Comparison of ENCODE assay signal across 22 mouse cellular contexts in the genomic region with DNA sequence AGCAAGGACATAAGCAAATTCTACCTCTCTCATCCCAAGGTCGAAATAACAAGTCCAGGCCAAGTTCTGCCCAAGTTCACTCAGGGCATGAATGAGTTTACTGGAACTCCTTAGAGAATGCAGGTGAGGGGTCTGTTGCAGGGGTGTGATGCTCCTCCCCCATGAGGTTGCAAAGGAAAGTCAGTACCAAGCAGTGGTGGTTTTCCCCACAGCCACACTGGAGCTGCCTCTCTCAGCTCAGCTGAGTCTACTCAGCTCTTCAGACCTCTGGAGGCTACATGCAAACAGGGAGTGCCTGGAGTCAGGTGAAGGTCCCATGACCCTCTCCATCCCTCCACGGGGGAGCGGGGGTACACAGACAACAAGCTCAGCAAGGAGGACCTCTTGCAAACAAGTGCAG.
DNase-seq lines count a peak whose midpoint lies in the region; ATAC-seq lines count a peak whose summit lies in the region.
"Had no signal": no experiment of that assay in that cellular context is flagged by ENCODE, and none has a peak within 500 bp of the region (broad histone marks: within the 10 kb centered on the region; RNA-seq: fewer than 3 reads in every experiment).

No protein-coding gene starts in this region.

- no peak overlapping the region for H3K4me3 ChIP-seq in intestine, embryonic 14.5 days (ENCODE audit: low read depth, low read length)
- H3K4me3 ChIP-seq in intestine, embryonic 16.5 days (ENCODE audit: low read length) = no peak overlapping the region
- no peak overlapping the region for H3K4me3 ChIP-seq in forebrain, embryonic 12.5 days (replicated peaks)
- no peak overlapping the region for H3K4me3 ChIP-seq in hindbrain, embryonic 15.5 days
- H3K4me3 ChIP-seq: heart, adult 2 months; heart, embryonic 15.5 days; limb, embryonic 15.5 days; myocyte; stomach, embryonic 15.5 days had no signal

- DNase-seq in intestine, embryonic 14.5 days (ENCODE audit: low spot score) = no peak
- DNase-seq in ES-CJ7 (ENCODE audit: low read depth, low spot score) = peak; percentile 22
- DNase-seq in natural killer cell, adult 2 months (ENCODE audit: low spot score in 2 of 2) = no peak
- no peak for DNase-seq in cerebellum, adult 9-10 months
- DNase-seq: adrenal gland, adult 2 months; cerebellum, adult 11 months; gastrocnemius, postnatal 10 days; heart, adult 2 months; kidney, adult 2 months; kidney, postnatal 25 days; lung, postnatal 14 days; thymus, adult 2 months had no signal

- H3K36me3 ChIP-seq in intestine, embryonic 14.5 days (ENCODE audit: control insufficient read depth, insufficient read depth, low read length) = peaks cover 45% of the 10 kb centered on the region
- H3K36me3 ChIP-seq in intestine, embryonic 16.5 days (ENCODE audit: control insufficient read depth, insufficient read depth, low read length) = peaks cover 15% of the 10 kb centered on the region
- peaks cover 20% of the 10 kb centered on the region for H3K36me3 ChIP-seq in forebrain, embryonic 12.5 days (replicated peaks)
- H3K36me3 ChIP-seq in hindbrain, embryonic 15.5 days = no peaks in the 10 kb centered on the region
- H3K36me3 ChIP-seq: G1E had no signal

- H3K9ac ChIP-seq in intestine, embryonic 14.5 days (ENCODE audit: low read length) = peak overlapping the region; percentile 6; the same call in 1 of the 2 replicates
- H3K9ac ChIP-seq in intestine, embryonic 16.5 days (ENCODE audit: low read depth, low read length) = no peak overlapping the region
- no peak overlapping the region for H3K9ac ChIP-seq in forebrain, embryonic 12.5 days
- H3K9ac ChIP-seq in hindbrain, embryonic 15.5 days = no peak overlapping the region
- H3K9ac ChIP-seq: heart, embryonic 15.5 days; limb, embryonic 15.5 days; stomach, embryonic 15.5 days had no signal

- 79% methylated on average over 3 of the region's 3 CpGs for WGBS in intestine, embryonic 14.5 days
- 73% methylated on average over 3 of the region's 3 CpGs for WGBS in intestine, embryonic 16.5 days
- 84% methylated on average over 3 of the region's 3 CpGs for WGBS in forebrain, embryonic 12.5 days
- WGBS in hindbrain, embryonic 15.5 days = 87% methylated on average over 3 of the region's 3 CpGs

- H3K4me1 ChIP-seq in intestine, embryonic 14.5 days (replicated peaks; ENCODE audit: control insufficient read depth, insufficient read depth, low read length) = no peaks in the 10 kb centered on the region
- H3K4me1 ChIP-seq in intestine, embryonic 16.5 days (ENCODE audit: control insufficient read depth, insufficient read depth, low read length) = no peaks in the 10 kb centered on the region
- H3K4me1 ChIP-seq in forebrain, embryonic 12.5 days = peaks cover 38% of the 10 kb centered on the region
- peaks cover 26% of the 10 kb centered on the region for H3K4me1 ChIP-seq in hindbrain, embryonic 15.5 days (replicated peaks)
- H3K4me1 ChIP-seq: stomach, embryonic 15.5 days had no signal

- H3K27me3 ChIP-seq in intestine, embryonic 14.5 days (replicated peaks; ENCODE audit: control insufficient read depth, insufficient read depth, low read length) = no peaks in the 10 kb centered on the region
- H3K27me3 ChIP-seq in intestine, embryonic 16.5 days (replicated peaks; ENCODE audit: control insufficient read depth, insufficient read depth, low read length) = no peaks in the 10 kb centered on the region
- no peaks in the 10 kb centered on the region for H3K27me3 ChIP-seq in forebrain, embryonic 12.5 days
- H3K27me3 ChIP-seq in hindbrain, embryonic 15.5 days = no peaks in the 10 kb centered on the region
- H3K27me3 ChIP-seq: heart, embryonic 15.5 days; limb, embryonic 15.5 days; megakaryocyte, embryonic 14.5 days; stomach, embryonic 15.5 days had no signal

- H3K4me2 ChIP-seq in intestine, embryonic 14.5 days (ENCODE audit: low read length) = no peak overlapping the region
- no peak overlapping the region for H3K4me2 ChIP-seq in intestine, embryonic 16.5 days (ENCODE audit: low read depth, low read length)
- no peak overlapping the region for H3K4me2 ChIP-seq in forebrain, embryonic 12.5 days
- H3K4me2 ChIP-seq in hindbrain, embryonic 15.5 days = no peak overlapping the region
- H3K4me2 ChIP-seq: heart, embryonic 15.5 days; limb, embryonic 15.5 days; stomach, embryonic 15.5 days had no signal

- ATAC-seq in intestine, embryonic 14.5 days (replicated peaks; ENCODE audit: low FRiP score, low TSS enrichment, low read depth) = no peak
- ATAC-seq in intestine, embryonic 16.5 days = no peak
- ATAC-seq in forebrain, embryonic 12.5 days (ENCODE audit: low FRiP score) = 0 out of 2 replicates have a peak, but pooled peaks have one; percentile 6
- no peak for ATAC-seq in hindbrain, embryonic 15.5 days (ENCODE audit: low FRiP score, low read depth)
- no peak for ATAC-seq in CD4-positive, CD25-positive, alpha-beta regulatory T cell, adult 4 months

- no peak overlapping the region for H3K27ac ChIP-seq in intestine, embryonic 14.5 days (ENCODE audit: low read depth)
- H3K27ac ChIP-seq in intestine, embryonic 16.5 days (ENCODE audit: low read length) = no peak overlapping the region
- H3K27ac ChIP-seq in forebrain, embryonic 12.5 days = peak overlapping the region; percentile 62
- peak overlapping the region; percentile 28; the same call in 1 of the 2 replicates for H3K27ac ChIP-seq in hindbrain, embryonic 15.5 days (replicated peaks)
- H3K27ac ChIP-seq: heart, adult 2 months; heart, embryonic 15.5 days; limb, embryonic 15.5 days; stomach, embryonic 15.5 days had no signal

- no peaks in the 10 kb centered on the region for H3K9me3 ChIP-seq in intestine, embryonic 14.5 days (ENCODE audit: control insufficient read depth, low read length)
- no peaks in the 10 kb centered on the region for H3K9me3 ChIP-seq in intestine, embryonic 16.5 days (ENCODE audit: control insufficient read depth, low read length)
- H3K9me3 ChIP-seq in forebrain, embryonic 12.5 days = no peaks in the 10 kb centered on the region
- H3K9me3 ChIP-seq in hindbrain, embryonic 15.5 days = no peaks in the 10 kb centered on the region
- H3K9me3 ChIP-seq: G1E; heart, embryonic 15.5 days; limb, embryonic 15.5 days; megakaryocyte, embryonic 14.5 days; stomach, embryonic 15.5 days had no signal

Comparison
In these comparisons a context has a peak if more than half of its experiments do, and no peak if none do; other contexts are left out.
1. H3K27ac ChIP-seq: peak in forebrain, embryonic 12.5 days (single experiment) and hindbrain, embryonic 15.5 days (single experiment); none in intestine, embryonic 14.5 days (single experiment) and intestine, embryonic 16.5 days (single experiment).